In the genomic region with DNA sequence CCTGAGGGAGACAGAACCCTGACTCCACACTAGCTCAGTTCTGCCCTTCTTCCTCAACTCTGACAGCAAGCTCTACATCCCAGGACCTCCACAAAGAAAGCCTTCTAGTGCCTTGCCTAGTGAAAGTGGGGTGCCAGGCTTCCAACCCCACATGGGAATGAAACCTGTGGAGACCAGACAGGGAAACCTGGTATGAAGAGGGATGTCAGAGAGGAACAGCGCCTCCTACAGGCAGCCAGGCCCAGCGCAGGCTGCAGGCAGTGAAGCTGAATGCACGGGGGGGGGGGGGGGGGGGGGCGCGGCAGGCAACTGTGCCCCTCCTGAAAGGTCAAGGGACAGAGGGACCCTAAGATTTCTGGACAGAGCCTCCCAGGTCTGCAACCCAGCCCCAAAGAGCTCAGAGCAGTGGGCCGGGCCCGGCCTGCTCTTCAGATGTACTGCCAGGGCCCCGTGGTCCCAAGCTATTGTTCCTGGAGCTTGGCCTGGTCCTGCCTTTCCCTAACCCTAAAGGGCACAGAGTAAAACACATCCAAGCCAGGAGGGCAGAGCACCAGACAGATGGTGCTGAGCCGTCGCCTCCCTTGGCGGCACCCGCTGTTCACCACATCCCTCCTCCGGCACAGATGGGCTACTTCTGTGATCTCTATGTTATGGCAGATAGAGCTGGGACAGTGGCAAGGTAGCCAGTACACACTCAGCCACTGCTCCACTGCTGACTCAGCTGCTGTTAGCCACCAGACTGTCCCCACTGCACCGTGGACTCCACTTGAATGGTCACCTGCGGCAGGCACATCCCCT, we compare ENCODE assay signal across 9 mouse cellular contexts. TPM values are rescaled to one million over a fixed set of nuclear protein-coding genes. Genes with fewer than 3 reads are reported as not detected.
DNase-seq lines count a peak whose midpoint lies in the region; ATAC-seq and TF ChIP-seq lines count a peak whose summit lies in the region.
"Had no signal": no experiment of that assay in that cellular context is flagged by ENCODE, and none has a peak within 500 bp of the region (broad histone marks: within the 10 kb centered on the region; RNA-seq: fewer than 3 reads in every experiment).

No protein-coding gene starts in this region.

- no peak overlapping the region for H3K4me2 ChIP-seq in forebrain, embryonic 14.5 days (ENCODE audit: low read length)

- TF ChIP-seq CTCF in gastrocnemius, adult 2 months (IDR thresholded peaks at IDR 0.05): peak; percentile 63
- TF ChIP-seq CTCF in olfactory bulb, adult 2 months (IDR thresholded peaks at IDR 0.05; ENCODE audit: insufficient read depth, low read depth, low read length): peak; percentile 17; the same call in 1 of the 2 replicates

- no peak overlapping the region for H3K27ac ChIP-seq in gastrocnemius, adult 2 months
- H3K27ac ChIP-seq in forebrain, embryonic 14.5 days (ENCODE audit: low read depth, low read length): 0 out of 2 replicates have a peak overlapping the region, but pooled peaks have one; percentile 5
- H3K27ac ChIP-seq in olfactory bulb, adult 2 months (ENCODE audit: insufficient read depth, low read depth, low read length): no peak overlapping the region

- H3K27me3 ChIP-seq in forebrain, embryonic 14.5 days (replicated peaks; ENCODE audit: control insufficient read depth, insufficient read depth, low read length): 0 out of 2 replicates have a peak, but pooled peaks cover 4% of the 10 kb centered on the region

- no peak overlapping the region for H3K9ac ChIP-seq in forebrain, embryonic 14.5 days (ENCODE audit: low read length)

- no peak for TF ChIP-seq POLR2A in olfactory bulb, adult 2 months (IDR thresholded peaks at IDR 0.05; ENCODE audit: insufficient read depth, low read depth, low read length)

- peak; percentile 54 for DNase-seq in gastrocnemius, adult 2 months
- no peak for DNase-seq in gastrocnemius, adult 18-20 months (ENCODE audit: low spot score)
- DNase-seq in spleen, postnatal 4 days (ENCODE audit: low spot score in 2 of 2): peak; percentile 33 to 78
- DNase-seq in spleen, postnatal 36 days (ENCODE audit: low spot score in 2 of 2): no peak
- peak; percentile 52 for DNase-seq in forebrain, embryonic 14.5 days (ENCODE audit: low spot score)
- DNase-seq in gastrocnemius, postnatal 4 days (ENCODE audit: low spot score in 2 of 2): no peak

- intact Hi-C loops in gastrocnemius, adult 2 months (cut with DNase I): no loop called here

- H3K4me3 ChIP-seq in gastrocnemius, adult 2 months: no peak overlapping the region
- H3K4me3 ChIP-seq in forebrain, embryonic 14.5 days (ENCODE audit: low read depth, low read length): no peak overlapping the region
- no peak overlapping the region for H3K4me3 ChIP-seq in olfactory bulb, adult 2 months (ENCODE audit: insufficient read depth, low read depth, low read length)

- no peak for ATAC-seq in forebrain, embryonic 14.5 days
- no peak for ATAC-seq in granulocyte monocyte progenitor cell, adult 5-6 weeks (replicated peaks; ENCODE audit: poor library complexity, severe bottlenecking)

- no peaks in the 10 kb centered on the region for H3K9me3 ChIP-seq in forebrain, embryonic 14.5 days (replicated peaks; ENCODE audit: control insufficient read depth, low read length)

- WGBS in forebrain, embryonic 14.5 days: 63% methylated on average over 12 of the region's 15 CpGs
- 73% methylated on average over 14 of the region's 15 CpGs for WGBS in olfactory bulb, adult 2 months

- peaks cover 30% of the 10 kb centered on the region for H3K4me1 ChIP-seq in forebrain, embryonic 14.5 days (ENCODE audit: control insufficient read depth, insufficient read depth, low read length)
- peaks cover 41% of the 10 kb centered on the region for H3K4me1 ChIP-seq in olfactory bulb, adult 2 months (ENCODE audit: control insufficient read depth, insufficient read depth, low read length)

- H3K36me3 ChIP-seq in forebrain, embryonic 14.5 days (ENCODE audit: control insufficient read depth, insufficient read depth, low read length): no peaks in the 10 kb centered on the region

RNA-seq across cellular contexts. Expression of gene Qrfp, which starts 13.8 kb away (rescaled TPM):
- not detected for total RNA-seq in gastrocnemius, adult 2 months (2021)
- not detected for total RNA-seq in gastrocnemius, adult 18-20 months (2021)
- 0.11 and 0.19 TPM in 2 replicates for polyA plus RNA-seq in forebrain, embryonic 14.5 days (2014; fragmentation: Nextera tagmentation; extraction: Ambion mirVana)
- polyA plus RNA-seq in olfactory bulb, adult 2 months (2012; ENCODE audit: insufficient read depth, insufficient read length, low replicate concordance, missing spikeins): not detected in 2 replicates
- not detected for total RNA-seq in gastrocnemius, postnatal 4 days (2021)
- total RNA-seq in granulocyte monocyte progenitor cell, adult 5-6 weeks (2014; fragmentation: Nextera tagmentation): not detected in 2 replicates
- total RNA-seq in granulocyte monocyte progenitor cell, adult 5-6 weeks (2017): not detected in 2 replicates

RNA-seq across cellular contexts. Expression of gene Fibcd1, which starts 21.7 kb away (rescaled TPM):
- not detected for total RNA-seq in gastrocnemius, adult 2 months (2021)
- under 1 TPM in 1 of 2 experiments, not detected in 1; 0.05 TPM for total RNA-seq in gastrocnemius, adult 18-20 months (2021)
- polyA plus RNA-seq in forebrain, embryonic 14.5 days (2014; fragmentation: Nextera tagmentation; extraction: Ambion mirVana): 3.0 and 3.3 TPM in 2 replicates
- polyA plus RNA-seq in olfactory bulb, adult 2 months (2012; ENCODE audit: insufficient read depth, insufficient read length, low replicate concordance, missing spikeins): not detected in 2 replicates
- total RNA-seq in gastrocnemius, postnatal 4 days (2021): under 1 TPM in 1 of 2 experiments, not detected in 1; 0.05 TPM
- total RNA-seq in granulocyte monocyte progenitor cell, adult 5-6 weeks (2014; fragmentation: Nextera tagmentation): not detected in 2 replicates
- not detected in 2 replicates for total RNA-seq in granulocyte monocyte progenitor cell, adult 5-6 weeks (2017)
- polyA plus RNA-seq: heart, embryonic 16.5 days had no signal

Comparison
In these comparisons a context has a peak if more than half of its experiments do, and no peak if none do; other contexts are left out.
1. DNase-seq: peak in gastrocnemius, adult 2 months (single experiment), spleen, postnatal 4 days (2 of 2) and forebrain, embryonic 14.5 days (single experiment); none in gastrocnemius, adult 18-20 months (single experiment), spleen, postnatal 36 days (0 of 2) and gastrocnemius, postnatal 4 days (0 of 2).